Mouse (Mus musculus): Measurements from ENCODE around the gene Glt28d2.

Gene Glt28d2

GRCm38 (mm10) chr3:85831785-85832184 lies 55.5 kb downstream of the Glt28d2 start:
- ATAC-seq (ENCODE audit: insufficient number of reproducible peaks, low FRiP score, low TSS enrichment): no peak

GRCm38 (mm10) chr3:85829047-85829446 lies 58.3 kb downstream of the Glt28d2 start:
- ATAC-seq (ENCODE audit: insufficient number of reproducible peaks, low FRiP score, low TSS enrichment): no peak

GRCm38 (mm10) chr3:85827815-85828214 lies 59.5 kb downstream of the Glt28d2 start:
- ATAC-seq (ENCODE audit: insufficient number of reproducible peaks, low FRiP score, low TSS enrichment): no peak

- ATAC-seq (ENCODE audit: insufficient number of reproducible peaks, low FRiP score, low TSS enrichment): no peak
Measured at GRCm38 (mm10) chr3:85827283-85827682, 60.0 kb downstream of the Glt28d2 start.

- ATAC-seq (ENCODE audit: insufficient number of reproducible peaks, low FRiP score, low TSS enrichment): no peak
Measured at GRCm38 (mm10) chr3:85820839-85821548, 66.3 kb downstream of the Glt28d2 start.
